Mouse (Mus musculus) pancreas, adult 10 weeks (tissue): Measurements from ENCODE around the gene Gm49416. TPM values are rescaled to one million over a fixed set of nuclear protein-coding genes. Genes with fewer than 3 reads are reported as not detected.

ENCODE experiments used
- polyA plus RNA-seq: library from polyadenylated mRNA; stranded (reverse); fragments of 350-450 nt; fragmentation: Illumina TruSeq; extraction: RNeasy Lipid Tissue Mini Kit (QIAGEN cat#74804); gene quantifications from one replicate; pipeline ENCODE4 v1.2.3, GENCODE M21; 2015; ENCODE audit warnings: low read depth, low replicate concordance; ENCODE audit not compliant: insufficient read depth

The Gm49416 gene
- polyA plus RNA-seq: not detected

DNA sequence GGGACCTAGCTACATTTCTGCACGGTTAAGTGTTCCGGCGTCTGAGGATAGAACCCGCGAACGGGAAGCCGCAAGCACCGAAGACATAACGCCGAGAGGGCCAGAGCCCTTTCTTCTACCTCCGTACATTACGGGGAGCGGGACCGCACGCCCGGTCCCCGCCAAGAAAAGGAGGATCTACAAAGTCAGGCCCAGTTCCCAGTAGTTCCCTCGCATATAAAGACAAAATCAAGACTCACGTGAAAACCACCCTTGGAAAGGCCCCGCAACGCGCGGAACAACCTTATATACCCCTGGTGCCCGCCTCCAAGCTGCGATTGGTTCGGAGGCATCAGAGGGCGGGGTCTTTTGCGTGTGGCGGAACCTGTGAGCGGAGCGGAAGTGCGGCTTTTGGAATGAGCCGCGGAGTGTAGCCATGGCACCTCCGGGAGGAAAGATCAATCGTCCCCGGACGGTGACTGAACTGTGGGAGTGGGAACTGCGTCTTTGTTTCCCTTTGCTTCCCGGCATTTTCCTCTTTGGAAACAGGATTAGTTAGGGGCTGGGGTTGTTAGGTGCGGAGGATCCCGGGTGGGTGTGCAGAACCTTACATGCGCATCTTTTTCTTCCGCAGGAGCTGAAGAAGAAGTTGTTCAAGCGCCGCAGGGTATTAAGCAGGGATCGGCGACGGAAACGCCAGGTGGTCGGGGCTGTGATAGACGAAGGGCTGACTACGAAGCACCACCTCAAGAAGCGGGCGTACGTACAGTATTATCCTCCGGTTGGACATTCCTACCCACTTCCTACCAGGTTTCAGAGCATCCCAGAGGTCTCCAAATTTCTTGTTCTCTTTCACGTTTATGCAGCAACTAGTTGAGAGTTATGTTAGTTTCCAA is at the start of gene Gm49416, which contains the start of gene 1810009A15Rik:
Gene Gm49416 (plus strand): TSS at position 416 of the 875 bp plus-strand sequence.
Gene 1810009A15Rik (plus strand): TSS at position 343 of the 875 bp plus-strand sequence.

DNA sequence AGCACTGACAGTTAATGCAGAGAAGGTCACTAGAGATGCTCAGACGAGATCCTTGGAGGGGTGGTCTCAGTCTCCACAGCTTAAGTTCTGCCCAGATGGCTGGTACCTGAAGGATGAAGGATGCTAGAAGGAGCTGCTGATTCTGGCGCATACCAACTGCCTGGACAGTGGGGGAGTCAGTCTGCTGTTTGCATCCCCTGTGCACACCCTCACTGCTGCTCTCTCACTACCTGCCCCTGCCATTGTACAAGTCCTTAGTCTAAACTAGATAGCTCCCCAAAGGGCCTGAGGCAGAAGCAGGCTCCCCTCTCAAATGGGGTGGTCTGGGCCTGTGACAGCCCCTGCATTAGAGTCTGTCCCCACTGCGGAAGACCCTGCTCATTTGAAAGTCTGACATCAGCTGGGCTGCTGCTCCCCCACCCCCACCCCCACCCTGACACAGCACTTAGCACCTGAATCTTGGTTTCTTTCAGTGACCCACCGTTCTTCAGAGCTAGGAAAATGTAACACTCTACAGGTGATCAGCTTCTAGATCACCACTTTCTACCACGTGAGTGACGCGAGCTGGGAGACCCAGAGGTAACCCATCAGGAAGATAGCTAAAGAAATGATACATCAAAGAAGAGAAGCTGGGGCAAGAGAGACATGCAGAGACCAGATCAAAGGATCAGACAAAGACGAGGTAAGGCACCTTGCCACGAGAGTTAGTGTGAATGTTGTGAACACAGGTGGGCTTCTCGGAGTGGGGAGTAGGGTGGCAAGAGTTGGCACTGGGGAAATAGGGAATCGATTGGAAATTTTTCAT is 49.4 kb upstream of the Gm49416 start, which contains the start of gene Gng3:
Gene Gng3 (minus strand): TSS at position 92 of the 805 bp plus-strand sequence.

GRCm38 (mm10) chr19:8850402-8850901 is 38.3 kb upstream of the Gm49416 start, which contains the start of gene Lrrn4cl:
Gene Lrrn4cl, plus strand, starts transcription at chr19:8850768.

DNA sequence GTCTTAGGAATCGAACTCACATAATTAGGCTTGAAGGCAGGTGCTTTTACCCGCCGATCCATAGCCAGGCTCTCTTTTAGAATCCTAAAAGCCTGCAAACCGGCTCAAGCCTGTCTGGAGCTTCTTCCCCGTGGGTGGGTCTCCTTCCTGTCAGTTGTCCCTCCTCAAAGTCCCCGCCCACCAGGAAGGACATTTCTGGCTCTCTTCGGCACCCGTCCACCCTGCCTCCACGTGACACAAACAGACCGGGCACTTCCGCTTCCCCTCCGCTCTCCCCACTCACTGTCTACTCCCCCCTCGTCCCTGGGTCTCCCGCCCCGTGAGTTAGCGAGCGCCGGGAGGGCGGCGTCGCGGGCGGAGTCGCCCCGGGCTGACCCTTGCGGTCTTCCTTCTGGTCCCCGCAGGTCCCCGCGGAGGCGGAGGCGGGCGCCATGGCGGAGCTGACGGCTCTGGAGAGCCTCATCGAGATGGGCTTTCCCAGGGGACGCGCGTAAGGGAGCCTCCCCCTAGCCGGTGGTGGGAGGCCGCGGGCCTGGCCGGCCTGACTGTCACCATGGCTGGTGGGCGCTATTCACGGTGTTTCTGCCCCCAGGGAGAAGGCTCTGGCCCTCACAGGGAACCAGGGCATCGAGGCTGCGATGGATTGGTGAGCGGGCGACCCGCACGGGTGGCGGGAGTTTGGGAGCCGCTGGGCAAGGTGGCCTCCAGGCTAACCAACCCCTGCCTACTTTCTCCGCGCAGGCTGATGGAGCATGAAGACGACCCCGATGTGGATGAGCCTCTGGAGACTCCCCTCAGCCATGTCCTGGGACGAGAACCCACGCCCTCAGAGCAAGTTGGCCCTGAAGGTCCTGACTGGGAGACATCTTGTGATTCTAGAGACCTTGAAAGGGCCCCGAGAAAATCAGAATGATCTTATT is 17.2 kb upstream of the Gm49416 start, which contains the start of gene Ubxn1:
Gene Ubxn1 (plus strand): TSS at position 230 of the 920 bp plus-strand sequence.

GRCm38 (mm10) chr19:8880311-8881033 is 8.3 kb upstream of the Gm49416 start, which contains the start of gene Uqcc3:
Gene Uqcc3, minus strand, starts transcription at chr19:8880923.

DNA sequence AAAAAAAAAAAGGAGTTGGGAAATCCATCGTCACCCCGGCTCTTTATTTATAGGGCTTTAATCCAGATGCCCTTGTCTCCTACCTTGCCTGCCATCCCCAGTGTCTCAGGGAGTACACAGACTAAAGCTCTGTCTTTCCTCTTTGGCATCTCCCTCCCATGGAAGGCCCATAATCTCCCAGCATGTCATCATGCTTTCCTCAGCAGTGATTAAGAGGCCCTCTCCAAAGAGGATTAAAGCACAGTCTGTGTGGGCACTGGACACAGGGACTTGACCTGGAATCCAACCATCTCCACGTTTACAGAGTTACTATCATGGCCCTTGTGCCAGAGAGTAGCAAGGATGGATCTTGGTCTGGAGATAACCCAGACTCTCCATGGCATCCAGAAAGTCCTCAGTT is 5.1 kb upstream of the Gm49416 start, which contains the start of the genes Lbhd1 and Gm49403:
Gene Lbhd1 (plus strand): TSS at position 117 of the 400 bp plus-strand sequence.
Gene Gm49403 (plus strand): TSS at position 315 of the 400 bp plus-strand sequence.

GRCm38 (mm10) chr19:8892829-8893766 is 4.4 kb downstream of the Gm49416 start, which contains the start of gene Ints5:
Gene Ints5, plus strand, starts transcription at chr19:8893005.

DNA sequence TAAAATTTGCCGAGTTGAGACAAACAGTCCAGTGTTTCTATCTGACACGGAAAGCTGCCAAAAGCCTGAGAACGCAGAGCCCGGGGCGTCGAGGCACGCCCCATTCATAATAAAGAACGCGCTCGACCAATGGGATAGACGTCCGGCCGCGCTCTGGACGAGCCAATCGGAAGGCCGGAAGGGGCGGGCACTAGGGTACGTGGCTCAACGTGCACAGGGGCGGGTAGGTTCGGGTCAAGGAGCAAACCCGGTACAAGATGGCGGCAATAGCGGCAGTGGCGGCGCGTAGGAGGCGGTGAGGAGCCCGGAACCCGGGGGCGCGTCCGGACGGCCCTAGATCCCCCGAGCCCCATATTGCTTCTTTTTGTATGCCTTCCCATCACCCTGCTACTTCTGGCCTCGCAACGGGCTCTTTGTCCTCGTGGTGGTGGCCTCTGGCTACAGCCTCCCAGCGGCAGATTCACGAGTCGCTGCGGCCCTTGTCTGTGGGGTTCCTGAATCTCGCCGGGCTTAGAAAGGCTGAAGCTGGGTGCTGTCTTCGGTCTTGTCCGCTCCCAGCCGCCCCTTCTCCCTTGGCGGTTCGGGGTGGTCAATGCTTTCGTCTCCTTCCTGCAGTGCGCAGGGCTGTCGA is 9.3 kb downstream of the Gm49416 start, which contains the start of gene Ganab:
Gene Ganab (plus strand): TSS at position 207 of the 631 bp plus-strand sequence.

DNA sequence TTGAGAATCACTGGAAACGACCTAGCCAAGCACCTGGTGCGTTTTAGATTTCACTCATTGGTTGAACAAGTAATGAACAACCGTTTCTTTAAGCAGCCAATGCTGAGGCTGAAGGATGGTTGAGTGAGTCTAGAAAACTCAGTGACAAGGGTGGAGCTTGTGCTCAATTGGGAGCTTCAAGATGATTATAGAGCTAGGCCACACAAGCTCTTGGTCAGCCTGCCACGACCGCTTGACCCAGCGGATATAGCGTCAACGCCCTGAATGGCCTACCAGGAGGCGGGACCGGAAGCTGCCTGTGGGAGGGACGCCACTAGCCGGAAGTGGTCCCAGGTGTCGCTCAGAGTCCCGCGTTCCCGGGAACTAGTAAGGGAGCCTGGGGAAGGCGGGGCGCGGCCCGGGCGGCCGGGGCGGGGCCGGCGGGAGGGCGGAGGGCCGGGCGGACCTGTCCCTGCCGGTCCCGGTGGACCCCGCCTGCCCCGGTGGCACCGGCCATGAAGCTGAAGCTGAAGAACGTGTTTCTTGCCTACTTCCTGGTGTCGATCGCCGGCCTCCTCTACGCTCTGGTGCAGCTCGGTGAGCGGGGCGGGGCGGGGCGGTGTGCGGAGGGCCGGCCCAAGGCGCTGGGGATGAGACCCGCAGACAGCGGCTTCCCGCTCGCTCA is 31.5 kb downstream of the Gm49416 start, which contains the start of gene B3gat3:
Gene B3gat3 (plus strand): TSS at position 302 of the 664 bp plus-strand sequence.

GRCm38 (mm10) chr19:8929224-8930088 is 40.7 kb downstream of the Gm49416 start, which contains the start of the genes Rom1 and Eml3:
Gene Rom1, minus strand, starts transcription at chr19:8929356.
Gene Eml3, plus strand, starts transcription at chr19:8929552.

GRCm38 (mm10) chr19:8941515-8942217 is 52.9 kb downstream of the Gm49416 start, which contains the start of gene Mta2:
Gene Mta2, plus strand, starts transcription at chr19:8941875.

Other genes with a start within 250 kb of the Gm49416 start
- gene Chrm1, start 225.1 kb upstream of the Gm49416 start, polyA plus RNA-seq: 0.18 TPM
- gene Slc3a2, start 165.6 kb upstream of the Gm49416 start, polyA plus RNA-seq: 80.3 TPM
- 35.4 TPM for gene Wdr74, start 153.1 kb upstream of the Gm49416 start, polyA plus RNA-seq
- not detected for gene 1700092M07Rik, start 148.2 kb upstream of the Gm49416 start, polyA plus RNA-seq
- gene Stx5a, start 147.5 kb upstream of the Gm49416 start, polyA plus RNA-seq: 67.2 TPM
- gene Nxf1, start 131.9 kb upstream of the Gm49416 start, polyA plus RNA-seq: 127 TPM
- 32.1 TPM for gene Tmem223, start 117.9 kb upstream of the Gm49416 start, polyA plus RNA-seq
- gene Tmem179b, start 114.5 kb upstream of the Gm49416 start, polyA plus RNA-seq: 17.0 TPM
- gene Taf6l, start 102.5 kb upstream of the Gm49416 start, polyA plus RNA-seq: 0.76 TPM
- gene Polr2g, start 90.3 kb upstream of the Gm49416 start, polyA plus RNA-seq: 17.1 TPM
- not detected for gene Zbtb3, start 86.4 kb upstream of the Gm49416 start, polyA plus RNA-seq
- gene Ttc9c, start 69.6 kb upstream of the Gm49416 start, polyA plus RNA-seq: 4.5 TPM
- gene Hnrnpul2, start 68.9 kb upstream of the Gm49416 start, polyA plus RNA-seq: 20.7 TPM
- not detected for gene AC129217.1, start 59.2 kb upstream of the Gm49416 start, polyA plus RNA-seq
- gene Bscl2, start 51.5 kb upstream of the Gm49416 start, polyA plus RNA-seq: 31.5 TPM
- gene Gng3, start 49.7 kb upstream of the Gm49416 start, polyA plus RNA-seq: not detected
- gene Lrrn4cl, start 38.2 kb upstream of the Gm49416 start, polyA plus RNA-seq: 4.9 TPM
- 28.6 TPM for gene Ubxn1, start 17.4 kb upstream of the Gm49416 start, polyA plus RNA-seq
- gene Uqcc3, start 8.0 kb upstream of the Gm49416 start, polyA plus RNA-seq: 15.0 TPM
- 7.5 TPM for gene Lbhd1, start 5.2 kb upstream of the Gm49416 start, polyA plus RNA-seq
- not detected for gene Gm49403, start 5.0 kb upstream of the Gm49416 start, polyA plus RNA-seq
- 7.3 TPM for gene 1810009A15Rik, start 73 bp upstream of the Gm49416 start, polyA plus RNA-seq
- gene Ints5, start 4.1 kb downstream of the Gm49416 start, polyA plus RNA-seq: 4.9 TPM
- gene Ganab, start 9.1 kb downstream of the Gm49416 start, polyA plus RNA-seq: 50.2 TPM
- 18.1 TPM for gene B3gat3, start 31.4 kb downstream of the Gm49416 start, polyA plus RNA-seq
- gene Rom1, start 40.4 kb downstream of the Gm49416 start, polyA plus RNA-seq: 0.74 TPM
- gene Eml3, start 40.6 kb downstream of the Gm49416 start, polyA plus RNA-seq: 11.7 TPM
- gene Mta2, start 52.9 kb downstream of the Gm49416 start, polyA plus RNA-seq: 16.1 TPM
- 7.9 TPM for gene Tut1, start 64.9 kb downstream of the Gm49416 start, polyA plus RNA-seq
- gene Eef1g, start 78.1 kb downstream of the Gm49416 start, polyA plus RNA-seq: 169 TPM
- 32.2 TPM for gene Ahnak, start 100.4 kb downstream of the Gm49416 start, polyA plus RNA-seq
- 28.0 TPM for gene Scgb1a1, start 199.0 kb downstream of the Gm49416 start, polyA plus RNA-seq
- gene Asrgl1, start 246.7 kb downstream of the Gm49416 start, polyA plus RNA-seq: 2.2 TPM